Mouse (Mus musculus): ENCODE data around the gene Ubtf. TPM values are rescaled to one million over a fixed set of nuclear protein-coding genes. Genes with fewer than 3 reads are reported as not detected.

Ubtf gene
- polyA plus RNA-seq, 1 experiment from 2014 or later, result 100 TPM

GRCm38 (mm10) chr11:102356190-102356589, 36.6 kb upstream of the Ubtf start:
- ATAC-seq (replicated peaks; ENCODE audit: low FRiP score), result no peak
- WGBS, result 74% methylated on average over 12 of the region's 12 CpGs
- peaks cover 17% of the 10 kb centered on the region for H3K4me1 ChIP-seq
- H3K9me3 ChIP-seq (replicated peaks), result no peaks in the 10 kb centered on the region
- H3K9ac ChIP-seq, result no peak overlapping the region
- H3K4me3 ChIP-seq (replicated peaks), result no peak overlapping the region
- no peak overlapping the region for H3K27ac ChIP-seq
- H3K4me2 ChIP-seq, result no peak overlapping the region
- H3K27me3 ChIP-seq, result peaks cover 14% of the 10 kb centered on the region
- no peaks in the 10 kb centered on the region for H3K36me3 ChIP-seq

- Histone ChIP-seq H3K27ac (no peak overlapping the region), H3K4me3 (replicated peaks) (no peak overlapping the region), H3K4me2 (no peak overlapping the region), H3K9me3 (replicated peaks) (no peaks in the 10 kb centered on the region), H3K36me3 (no peaks in the 10 kb centered on the region), H3K9ac (no peak overlapping the region), H3K27me3 (peaks cover 17% of the 10 kb centered on the region), H3K4me1 (peaks cover 21% of the 10 kb centered on the region)
- 82% methylated on average over 3 of the region's 3 CpGs for WGBS
- no peak for ATAC-seq (replicated peaks; ENCODE audit: low FRiP score)
Measured at GRCm38 (mm10) chr11:102355501-102355900, 36.0 kb upstream of the Ubtf start.

- Histone ChIP-seq H3K9ac (no peak overlapping the region), H3K4me1 (peaks cover 24% of the 10 kb centered on the region), H3K27ac (no peak overlapping the region), H3K9me3 (replicated peaks) (no peaks in the 10 kb centered on the region), H3K4me3 (replicated peaks) (no peak overlapping the region), H3K4me2 (no peak overlapping the region), H3K27me3 (peaks cover 17% of the 10 kb centered on the region), H3K36me3 (no peaks in the 10 kb centered on the region)
- ATAC-seq (replicated peaks; ENCODE audit: low FRiP score), result no peak
- WGBS, result 13% methylated on average over 8 of the region's 8 CpGs
Measured at GRCm38 (mm10) chr11:102353021-102353431, 33.5 kb upstream of the Ubtf start.

- Histone ChIP-seq H3K4me1 (peaks cover 24% of the 10 kb centered on the region), H3K9ac (no peak overlapping the region), H3K4me3 (replicated peaks) (no peak overlapping the region), H3K27me3 (peaks cover 17% of the 10 kb centered on the region), H3K36me3 (no peaks in the 10 kb centered on the region), H3K4me2 (no peak overlapping the region), H3K27ac (no peak overlapping the region), H3K9me3 (replicated peaks) (no peaks in the 10 kb centered on the region)
- 52% methylated on average over 5 of the region's 5 CpGs for WGBS
- no peak for ATAC-seq (replicated peaks; ENCODE audit: low FRiP score)
Measured at GRCm38 (mm10) chr11:102352378-102352777, 32.8 kb upstream of the Ubtf start.

- H3K36me3 ChIP-seq, result no peaks in the 10 kb centered on the region
- no peaks in the 10 kb centered on the region for H3K9me3 ChIP-seq (replicated peaks)
- 79% methylated on average over 17 of the region's 17 CpGs for WGBS
- H3K9ac ChIP-seq, result no peak overlapping the region
- no peak overlapping the region for H3K4me2 ChIP-seq
- H3K27me3 ChIP-seq, result peaks cover 13% of the 10 kb centered on the region
- peaks cover 25% of the 10 kb centered on the region for H3K4me1 ChIP-seq
- no peak overlapping the region for H3K27ac ChIP-seq
- no peak overlapping the region for H3K4me3 ChIP-seq (replicated peaks)
- no peak for ATAC-seq (replicated peaks; ENCODE audit: low FRiP score)
Measured at GRCm38 (mm10) chr11:102350981-102351523, 31.5 kb upstream of the Ubtf start.

- no peak overlapping the region for H3K4me2 ChIP-seq
- H3K9me3 ChIP-seq (replicated peaks), result no peaks in the 10 kb centered on the region
- peaks cover 25% of the 10 kb centered on the region for H3K4me1 ChIP-seq
- no peak overlapping the region for H3K9ac ChIP-seq
- 78% methylated on average over 4 of the region's 4 CpGs for WGBS
- no peaks in the 10 kb centered on the region for H3K36me3 ChIP-seq
- no peak overlapping the region for H3K27ac ChIP-seq
- peaks cover 13% of the 10 kb centered on the region for H3K27me3 ChIP-seq
- ATAC-seq (replicated peaks; ENCODE audit: low FRiP score), result no peak
- no peak overlapping the region for H3K4me3 ChIP-seq (replicated peaks)
Measured at GRCm38 (mm10) chr11:102350416-102350815, 30.9 kb upstream of the Ubtf start.

- H3K9ac ChIP-seq, result no peak overlapping the region
- peaks cover 25% of the 10 kb centered on the region for H3K4me1 ChIP-seq
- no peak overlapping the region for H3K4me3 ChIP-seq (replicated peaks)
- 83% methylated on average over 3 of the region's 3 CpGs for WGBS
- no peak overlapping the region for H3K4me2 ChIP-seq
- no peaks in the 10 kb centered on the region for H3K9me3 ChIP-seq (replicated peaks)
- H3K36me3 ChIP-seq, result no peaks in the 10 kb centered on the region
- H3K27ac ChIP-seq, result no peak overlapping the region
- ATAC-seq (replicated peaks; ENCODE audit: low FRiP score), result peak; percentile 31; the same call in 1 of the 2 replicates
- peaks cover 13% of the 10 kb centered on the region for H3K27me3 ChIP-seq
Measured at GRCm38 (mm10) chr11:102349189-102349954, 29.8 kb upstream of the Ubtf start.

GRCm38 (mm10) chr11:102348771-102349170, 29.2 kb upstream of the Ubtf start:
- Histone ChIP-seq H3K4me1 (peaks cover 25% of the 10 kb centered on the region), H3K36me3 (no peaks in the 10 kb centered on the region), H3K9me3 (replicated peaks) (no peaks in the 10 kb centered on the region), H3K9ac (no peak overlapping the region), H3K27ac (no peak overlapping the region), H3K27me3 (peaks cover 10% of the 10 kb centered on the region), H3K4me2 (no peak overlapping the region), H3K4me3 (replicated peaks) (no peak overlapping the region)
- ATAC-seq (replicated peaks; ENCODE audit: low FRiP score), result no peak
- 85% methylated on average over 11 of the region's 11 CpGs for WGBS

- H3K4me3 ChIP-seq (replicated peaks), result no peak overlapping the region
- H3K27ac ChIP-seq, result no peak overlapping the region
- H3K4me2 ChIP-seq, result no peak overlapping the region
- WGBS, result 86% methylated on average over 7 of the region's 7 CpGs
- H3K4me1 ChIP-seq, result peaks cover 24% of the 10 kb centered on the region
- ATAC-seq (replicated peaks; ENCODE audit: low FRiP score), result no peak; the same call in 1 of the 2 replicates
- H3K9me3 ChIP-seq (replicated peaks), result no peaks in the 10 kb centered on the region
- H3K9ac ChIP-seq, result no peak overlapping the region
- H3K27me3 ChIP-seq, result peaks cover 6% of the 10 kb centered on the region; the same call in 1 of the 2 replicates
- H3K36me3 ChIP-seq, result no peaks in the 10 kb centered on the region
Measured at GRCm38 (mm10) chr11:102348101-102348585, 28.6 kb upstream of the Ubtf start.

- Histone ChIP-seq H3K4me2 (no peak overlapping the region), H3K9me3 (replicated peaks) (no peaks in the 10 kb centered on the region), H3K4me1 (peaks cover 20% of the 10 kb centered on the region), H3K9ac (no peak overlapping the region), H3K4me3 (replicated peaks) (no peak overlapping the region), H3K36me3 (no peaks in the 10 kb centered on the region), H3K27ac (no peak overlapping the region), H3K27me3 (peaks cover 6% of the 10 kb centered on the region; the same call in 1 of the 2 replicates)
- ATAC-seq (replicated peaks; ENCODE audit: low FRiP score), result no peak
- WGBS, result 82% methylated on average over 5 of the region's 5 CpGs
Measured at GRCm38 (mm10) chr11:102347683-102348082, 28.1 kb upstream of the Ubtf start.

GRCm38 (mm10) chr11:102346926-102347325, 27.4 kb upstream of the Ubtf start:
- Histone ChIP-seq H3K27ac (no peak overlapping the region), H3K4me2 (no peak overlapping the region), H3K36me3 (no peaks in the 10 kb centered on the region), H3K4me1 (peaks cover 15% of the 10 kb centered on the region; the same call in 1 of the 2 replicates), H3K27me3 (0 out of 2 replicates have a peak, but pooled peaks cover 3% of the 10 kb centered on the region), H3K9ac (no peak overlapping the region), H3K9me3 (replicated peaks) (no peaks in the 10 kb centered on the region), H3K4me3 (replicated peaks) (no peak overlapping the region)
- whole genome bisulfite sequencing, result 61% methylated on average over 5 of the region's 5 CpGs
- no peak for ATAC-seq (replicated peaks; ENCODE audit: low FRiP score)

- ATAC-seq (replicated peaks; ENCODE audit: low FRiP score), result no peak
- H3K9me3 ChIP-seq (replicated peaks), result no peaks in the 10 kb centered on the region
- H3K4me1 ChIP-seq, result peaks cover 5% of the 10 kb centered on the region; the same call in 1 of the 2 replicates
- H3K36me3 ChIP-seq, result no peaks in the 10 kb centered on the region
- 95% methylated on average over 3 of the region's 3 CpGs for WGBS
- H3K4me3 ChIP-seq (replicated peaks), result no peak overlapping the region
- no peak overlapping the region for H3K9ac ChIP-seq
- no peak overlapping the region for H3K27ac ChIP-seq
- no peaks in the 10 kb centered on the region for H3K27me3 ChIP-seq
- no peak overlapping the region for H3K4me2 ChIP-seq
Measured at GRCm38 (mm10) chr11:102344458-102344857, 24.9 kb upstream of the Ubtf start.
